8 mouse cellular contexts compared by ENCODE assay signal in genomic region chr8:107560820-107561536, GRCm38 (mm10). TPM values are rescaled to one million over a fixed set of nuclear protein-coding genes. Genes with fewer than 3 reads are reported as not detected.
DNase-seq lines count a peak whose midpoint lies in the region; ATAC-seq lines count a peak whose summit lies in the region.

No protein-coding gene starts in this region.

- peaks cover 10% of the 10 kb centered on the region; the same call in 1 of the 2 replicates for H3K36me3 ChIP-seq in lung, embryonic 15.5 days
- H3K36me3 ChIP-seq in embryonic facial prominence, embryonic 10.5 days (replicated peaks), result peaks cover 25% of the 10 kb centered on the region
- peaks cover 4% of the 10 kb centered on the region; the same call in 1 of the 2 replicates for H3K36me3 ChIP-seq in limb, embryonic 11.5 days (ENCODE audit: control insufficient read depth, insufficient read depth, low read length)

- H3K9ac ChIP-seq in lung, embryonic 15.5 days, result no peak overlapping the region
- H3K9ac ChIP-seq in limb, embryonic 11.5 days (ENCODE audit: low read length), result no peak overlapping the region

- H3K4me2 ChIP-seq in lung, embryonic 15.5 days, result 0 out of 2 replicates have a peak overlapping the region, but pooled peaks have one; percentile 1
- no peak overlapping the region; the same call in 1 of the 2 replicates for H3K4me2 ChIP-seq in limb, embryonic 11.5 days (ENCODE audit: low read depth, severe bottlenecking)

- no peaks in the 10 kb centered on the region for H3K27me3 ChIP-seq in lung, embryonic 15.5 days
- no peaks in the 10 kb centered on the region for H3K27me3 ChIP-seq in embryonic facial prominence, embryonic 10.5 days (replicated peaks; ENCODE audit: low read depth, poor library complexity, severe bottlenecking)
- no peaks in the 10 kb centered on the region for H3K27me3 ChIP-seq in limb, embryonic 11.5 days (ENCODE audit: control insufficient read depth, insufficient read depth, low read length)

- H3K27ac ChIP-seq in lung, embryonic 15.5 days, result no peak overlapping the region
- H3K27ac ChIP-seq in embryonic facial prominence, embryonic 10.5 days (replicated peaks), result peak overlapping the region; percentile 73
- peak overlapping the region; percentile 25 for H3K27ac ChIP-seq in limb, embryonic 11.5 days (replicated peaks; ENCODE audit: low read depth, low read length)

- no peak overlapping the region for H3K4me3 ChIP-seq in lung, embryonic 15.5 days
- H3K4me3 ChIP-seq in embryonic facial prominence, embryonic 10.5 days, result peak overlapping the region; percentile 19; the same call in 1 of the 2 replicates
- H3K4me3 ChIP-seq in limb, embryonic 11.5 days (ENCODE audit: low read depth, low read length), result no peak overlapping the region

- no peak for ATAC-seq in lung, embryonic 15.5 days (ENCODE audit: borderline replicate concordance, extremely low read depth, low FRiP score, low TSS enrichment)
- ATAC-seq in limb, embryonic 11.5 days (ENCODE audit: insufficient number of reproducible peaks, low FRiP score, low TSS enrichment, low read depth), result no peak
- ATAC-seq in neutrophil, adult 5-6 weeks (ENCODE audit: extremely low read depth, insufficient number of reproducible peaks, low FRiP score, poor library complexity, severe bottlenecking), result peak; percentile 49; the same call in 1 of the 2 replicates
- no peak for ATAC-seq in cerebellum, adult (ENCODE audit: insufficient number of reproducible peaks, low FRiP score, low TSS enrichment)

- no peaks in the 10 kb centered on the region for H3K9me3 ChIP-seq in lung, embryonic 15.5 days
- no peaks in the 10 kb centered on the region for H3K9me3 ChIP-seq in embryonic facial prominence, embryonic 10.5 days
- no peaks in the 10 kb centered on the region; the same call in 1 of the 2 replicates for H3K9me3 ChIP-seq in limb, embryonic 11.5 days (ENCODE audit: control insufficient read depth, low read length)

- H3K4me1 ChIP-seq in lung, embryonic 15.5 days, result no peaks in the 10 kb centered on the region
- H3K4me1 ChIP-seq in embryonic facial prominence, embryonic 10.5 days, result peaks cover 37% of the 10 kb centered on the region
- peaks cover 3% of the 10 kb centered on the region; the same call in 1 of the 2 replicates for H3K4me1 ChIP-seq in limb, embryonic 11.5 days (ENCODE audit: control insufficient read depth, insufficient read depth, low read length)

- WGBS in lung, embryonic 15.5 days, result 49% methylated on average over 16 of the region's 16 CpGs
- WGBS in embryonic facial prominence, embryonic 10.5 days, result 43% methylated on average over 16 of the region's 16 CpGs
- WGBS in limb, embryonic 11.5 days, result 33% methylated on average over 16 of the region's 16 CpGs

- no peak for DNase-seq in lung, postnatal 14 days
- DNase-seq in embryonic facial prominence, embryonic 10.5 days (ENCODE audit: low spot score), result peak; percentile 53
- DNase-seq in limb, embryonic 11.5 days (ENCODE audit: low spot score), result peak; percentile 54
- DNase-seq in cerebellum, adult 11 months, result no peak
- DNase-seq in ovary, postnatal 36 days (ENCODE audit: low spot score), result no peak

RNA-seq across cellular contexts. Expression of gene Psmd7, which starts 27.3 kb away (rescaled TPM):
- 252 and 256 TPM in 2 replicates for polyA plus RNA-seq in lung, embryonic 15.5 days (2015; fragmentation: Nextera tagmentation; extraction: Ambion mirVana)
- 372 TPM in 2 replicates for polyA plus RNA-seq in embryonic facial prominence, embryonic 10.5 days (2016; fragmentation: Nextera tagmentation; extraction: Ambion mirVana)
- polyA plus RNA-seq in limb, embryonic 11.5 days (2014; fragmentation: Nextera tagmentation; extraction: Ambion mirVana), result 409 and 415 TPM in 2 replicates
- total RNA-seq in neutrophil, adult 5-6 weeks (2017), result 39.7 and 42.4 TPM in 2 replicates

Comparison
In these comparisons a context has a peak if more than half of its experiments do, and no peak if none do; other contexts are left out.
1. DNase-seq: peak in embryonic facial prominence, embryonic 10.5 days (single experiment) and limb, embryonic 11.5 days (single experiment); none in lung, postnatal 14 days (single experiment), cerebellum, adult 11 months (single experiment) and ovary, postnatal 36 days (single experiment).